Mouse (Mus musculus) erythroblast, embryonic 14.5 days (primary cell): ENCODE data around the gene Dct.

Experiments used
- GATA1 ChIP-seq: IDR thresholded peaks from 2 replicates; pipeline ENCODE4 v1.6.1; 2012; ENCODE audit warnings: low read length, inconsistent platforms, mixed read lengths
- TAL1 ChIP-seq: IDR thresholded peaks from 3 replicates; pipeline ENCODE4 v1.6.1; 2012; ENCODE audit warnings: low read length, inconsistent platforms, mixed read lengths

DNA sequence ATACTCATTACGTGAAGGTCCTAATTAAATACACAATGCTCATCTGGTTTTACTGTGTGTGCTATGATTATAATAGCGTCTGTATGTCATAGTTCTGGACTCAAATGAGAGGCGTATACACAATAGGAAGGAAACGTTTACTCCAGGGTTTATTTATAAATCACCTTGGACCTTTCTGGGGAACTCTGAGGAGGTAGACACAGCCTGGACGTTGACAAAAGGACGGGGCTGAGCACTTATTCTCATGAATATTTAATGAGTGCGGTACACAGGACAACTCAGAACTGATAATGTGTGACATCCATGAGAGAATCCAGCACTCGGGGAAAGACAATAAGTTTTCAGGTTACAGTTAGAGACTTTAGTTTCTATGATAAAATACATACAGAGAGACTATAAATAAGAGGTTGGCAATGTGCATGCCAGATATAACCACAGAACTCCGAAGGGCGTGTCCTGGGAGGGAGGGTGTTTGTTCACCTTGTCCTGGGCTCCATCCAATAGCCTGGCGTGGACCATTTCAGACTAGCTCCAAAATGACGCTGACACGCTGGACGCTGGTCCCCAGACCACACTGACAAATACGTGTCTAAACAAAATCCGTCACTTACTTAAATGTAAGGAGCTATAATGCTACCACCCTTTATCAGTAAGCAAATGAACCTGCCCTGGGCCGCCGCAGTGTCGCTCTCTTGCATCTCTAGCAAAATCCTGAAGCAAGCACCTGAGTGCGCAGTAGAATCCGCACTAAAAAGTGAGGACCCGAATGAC is 36.6 kb upstream of the Dct start:
- TF ChIP-seq GATA1 (no peak), TAL1 (no peak)
